Mouse (Mus musculus) intestine, embryonic 14.5 days (tissue): ENCODE measurements at regions not wholly inside any gene's neighbourhood (a gene's known extent, or its start where the extent isn't known, plus 50 kb on each side); places are given as distances from the start of the nearest gene placed in this dataset.

Experiments
- ATAC-seq: fragments of 200-750 bp; cut with Nextera tagmentation; replicated peaks from 2 replicates; pipeline ENCODE4 v1.8.0; 2017; ENCODE audit warnings: low read depth, moderate number of reproducible peaks, moderate TSS enrichment, moderate library complexity; ENCODE audit not compliant: low FRiP score, low TSS enrichment
- DNase-seq: peaks from one replicate; pipeline ENCODE4 v3.0.0-alpha.2; 2018; ENCODE audit warnings: low spot score
- H3K27ac ChIP-seq: fragments of 300-500 bp; sonication (generic); 2 replicates; pipeline ENCODE4 v1.5.1; 2014; ENCODE audit warnings: low read depth, mild to moderate bottlenecking, control low read depth
- H3K27me3 ChIP-seq: fragments of 300-500 bp; sonication (generic); replicated peaks from 2 replicates; pipeline ENCODE4 v1.6.1; 2014; ENCODE audit warnings: low read length, control low read depth; ENCODE audit not compliant: control insufficient read depth, insufficient read depth
- H3K36me3 ChIP-seq: fragments of 300-500 bp; sonication (generic); 2 replicates; pipeline ENCODE4 v1.6.1; 2014; ENCODE audit warnings: low read length, control low read depth; ENCODE audit not compliant: control insufficient read depth, insufficient read depth
- H3K4me1 ChIP-seq: fragments of 300-500 bp; sonication (generic); replicated peaks from 2 replicates; pipeline ENCODE4 v1.6.1; 2014; ENCODE audit warnings: low read length, control low read depth, mixed read lengths; ENCODE audit not compliant: control insufficient read depth, insufficient read depth
- H3K4me2 ChIP-seq: fragments of 300-500 bp; sonication (generic); 2 replicates; pipeline ENCODE4 v1.6.1; 2014; ENCODE audit warnings: low read length
- H3K4me3 ChIP-seq: fragments of 300-500 bp; sonication (generic); 2 replicates; pipeline ENCODE4 v1.5.1; 2014; ENCODE audit warnings: low read depth, low read length, control low read depth, mixed read lengths
- H3K9ac ChIP-seq: fragments of 300-500 bp; sonication (generic); 2 replicates; pipeline ENCODE4 v1.6.1; 2014; ENCODE audit warnings: mild to moderate bottlenecking, low read length
- H3K9me3 ChIP-seq: fragments of 300-500 bp; sonication (generic); 2 replicates; pipeline ENCODE4 v1.6.1; 2016; ENCODE audit warnings: low read length, control low read depth; ENCODE audit not compliant: control insufficient read depth
- WGBS: fragments of 180-500 bp; shearing (Covaris S2); extraction: QIAGEN DNeasy Blood & Tissue Kit; methylation state at CpG from one replicate; pipeline ENCODE4 v1.1.7; 2014; 5-methylcytosine and 5-hydroxymethylcytosine counted together

- Histone ChIP-seq H3K4me1 (no peaks in the 10 kb centered on the region), H3K4me2 (no peak overlapping the region), H3K4me3 (no peak overlapping the region), H3K27me3 (no peaks in the 10 kb centered on the region), H3K27ac (no peak overlapping the region), H3K36me3 (no peaks in the 10 kb centered on the region), H3K9ac (no peak overlapping the region), H3K9me3 (no peaks in the 10 kb centered on the region)
- ATAC-seq, result no peak
- no peak for DNase-seq
- WGBS, result 37% methylated on average over 6 of the region's 6 CpGs
Observed at GRCm38 (mm10) chr13:107495161-107495732, 473.3 kb upstream of the Kif2a start.

GRCm38 (mm10) chr13:107493765-107494164 lies 471.8 kb upstream of the Kif2a start:
- H3K4me1 ChIP-seq, result no peaks in the 10 kb centered on the region
- H3K9ac ChIP-seq, result no peak overlapping the region
- no peaks in the 10 kb centered on the region for H3K9me3 ChIP-seq
- H3K27ac ChIP-seq, result no peak overlapping the region
- H3K36me3 ChIP-seq, result no peaks in the 10 kb centered on the region
- 76% methylated on average over 13 of the region's 13 CpGs for WGBS
- no peaks in the 10 kb centered on the region for H3K27me3 ChIP-seq
- DNase-seq, result no peak
- H3K4me2 ChIP-seq, result no peak overlapping the region
- ATAC-seq, result no peak
- no peak overlapping the region for H3K4me3 ChIP-seq

GRCm38 (mm10) chr13:107492448-107492847 lies 470.5 kb upstream of the Kif2a start:
- Histone ChIP-seq H3K4me1 (no peaks in the 10 kb centered on the region), H3K27me3 (no peaks in the 10 kb centered on the region), H3K27ac (no peak overlapping the region), H3K4me2 (no peak overlapping the region), H3K36me3 (no peaks in the 10 kb centered on the region), H3K9ac (no peak overlapping the region), H3K4me3 (no peak overlapping the region), H3K9me3 (no peaks in the 10 kb centered on the region)
- ATAC-seq, result no peak
- WGBS, result 91% methylated on average over 4 of the region's 4 CpGs
- no peak for DNase-seq

- H3K9me3 ChIP-seq, result no peaks in the 10 kb centered on the region
- ATAC-seq (no peak), DNase-seq (no peak)
- no peak overlapping the region for H3K4me2 ChIP-seq
- H3K27me3 ChIP-seq, result no peaks in the 10 kb centered on the region
- no peaks in the 10 kb centered on the region for H3K4me1 ChIP-seq
- WGBS, result 78% methylated on average over 7 of the region's 7 CpGs
- no peaks in the 10 kb centered on the region for H3K36me3 ChIP-seq
- no peak overlapping the region for H3K27ac ChIP-seq
- H3K4me3 ChIP-seq, result no peak overlapping the region
- no peak overlapping the region for H3K9ac ChIP-seq
Observed at GRCm38 (mm10) chr13:107491423-107491822, 469.5 kb upstream of the Kif2a start.

GRCm38 (mm10) chr13:107485400-107486017 lies 463.6 kb upstream of the Kif2a start:
- H3K27me3 ChIP-seq, result no peaks in the 10 kb centered on the region
- H3K4me2 ChIP-seq, result no peak overlapping the region
- H3K36me3 ChIP-seq, result no peaks in the 10 kb centered on the region
- H3K4me3 ChIP-seq, result no peak overlapping the region
- H3K4me1 ChIP-seq, result no peaks in the 10 kb centered on the region
- no peak overlapping the region for H3K9ac ChIP-seq
- no peak overlapping the region for H3K27ac ChIP-seq
- ATAC-seq (no peak), DNase-seq (no peak)
- no peaks in the 10 kb centered on the region for H3K9me3 ChIP-seq
- 73% methylated on average over 4 of the region's 4 CpGs for WGBS

- 54% methylated on average over 6 of the region's 6 CpGs for WGBS
- H3K36me3 ChIP-seq, result no peaks in the 10 kb centered on the region
- no peak overlapping the region for H3K27ac ChIP-seq
- H3K9me3 ChIP-seq, result no peaks in the 10 kb centered on the region
- no peak overlapping the region for H3K4me3 ChIP-seq
- H3K27me3 ChIP-seq, result no peaks in the 10 kb centered on the region
- DNase-seq (no peak), ATAC-seq (no peak)
- H3K9ac ChIP-seq, result no peak overlapping the region
- no peak overlapping the region for H3K4me2 ChIP-seq
- H3K4me1 ChIP-seq, result no peaks in the 10 kb centered on the region
Observed at GRCm38 (mm10) chr13:107484630-107484998, 462.7 kb upstream of the Kif2a start.

GRCm38 (mm10) chr13:107483967-107484629 lies 462.2 kb upstream of the Kif2a start:
- no peak for ATAC-seq
- 56% methylated on average over 12 of the region's 12 CpGs for WGBS
- no peak overlapping the region for H3K4me3 ChIP-seq

GRCm38 (mm10) chr13:107475166-107475565 lies 453.2 kb upstream of the Kif2a start:
- no peak overlapping the region for H3K9ac ChIP-seq
- H3K27me3 ChIP-seq, result no peaks in the 10 kb centered on the region
- ATAC-seq (no peak), DNase-seq (no peak)
- no peak overlapping the region for H3K4me3 ChIP-seq
- H3K4me1 ChIP-seq, result peaks cover 5% of the 10 kb centered on the region; the same call in 1 of the 2 replicates
- 76% methylated on average over 3 of the region's 3 CpGs for WGBS
- H3K27ac ChIP-seq, result no peak overlapping the region
- no peaks in the 10 kb centered on the region for H3K36me3 ChIP-seq
- H3K4me2 ChIP-seq, result no peak overlapping the region
- H3K9me3 ChIP-seq, result no peaks in the 10 kb centered on the region

More at GRCm38 (mm10) chr13:107483967-107484629, 462.2 kb upstream of the Kif2a start:
- no peaks in the 10 kb centered on the region for H3K36me3 ChIP-seq
- H3K4me1 ChIP-seq, result no peaks in the 10 kb centered on the region
- H3K27ac ChIP-seq, result no peak overlapping the region
- H3K9ac ChIP-seq, result no peak overlapping the region
- H3K27me3 ChIP-seq, result no peaks in the 10 kb centered on the region
- H3K4me2 ChIP-seq, result no peak overlapping the region
- no peaks in the 10 kb centered on the region for H3K9me3 ChIP-seq
- no peak for DNase-seq
